Mouse (Mus musculus) forebrain, embryonic 11.5 days (tissue): ENCODE results near the gene Ngp. TPM values are rescaled to one million over a fixed set of nuclear protein-coding genes. Genes with fewer than 3 reads are reported as not detected.
"Not testable (repeated sequence)": the region's sequence is repeated elsewhere in the genome, so short reads cannot be mapped to it uniquely, and the experiment has no call there.

Experiments
- ATAC-seq: fragments of 200-750 bp; cut with Nextera tagmentation; replicated peaks from 2 replicates; pipeline ENCODE4 v1.8.0; 2017; ENCODE audit warnings: moderate TSS enrichment; ENCODE audit not compliant: low FRiP score
- DNase-seq: peaks from one replicate; pipeline ENCODE4 v3.0.0-alpha.2; 2017; ENCODE audit warnings: low spot score
- H3K27ac ChIP-seq: fragments of 300-500 bp; sonication (generic); 2 replicates; pipeline ENCODE4 v1.5.1; 2014; ENCODE audit warnings: low read depth, low read length
- H3K27me3 ChIP-seq: fragments of 300-500 bp; sonication (generic); 2 replicates; pipeline ENCODE4 v1.6.1; 2014; ENCODE audit warnings: mild to moderate bottlenecking, low read length, mixed read lengths; ENCODE audit not compliant: control insufficient read depth, insufficient read depth
- H3K36me3 ChIP-seq: fragments of 300-500 bp; sonication (generic); 2 replicates; pipeline ENCODE4 v1.6.1; 2014; ENCODE audit warnings: mild to moderate bottlenecking, low read length, moderate library complexity, mixed read lengths; ENCODE audit not compliant: control insufficient read depth, insufficient read depth
- H3K4me1 ChIP-seq: fragments of 300-500 bp; sonication (generic); replicated peaks from 2 replicates; pipeline ENCODE4 v1.6.1; 2014; ENCODE audit warnings: low read length, mixed read lengths; ENCODE audit not compliant: control insufficient read depth, insufficient read depth
- H3K4me2 ChIP-seq: fragments of 300-500 bp; sonication (generic); 2 replicates; pipeline ENCODE4 v1.6.1; 2014; ENCODE audit warnings: low read depth, mild to moderate bottlenecking, low read length, moderate library complexity, mixed read lengths; ENCODE audit not compliant: severe bottlenecking
- H3K4me3 ChIP-seq: fragments of 300-500 bp; sonication (generic); 2 replicates; pipeline ENCODE4 v1.5.1; 2014; ENCODE audit warnings: low read depth, low read length
- H3K9ac ChIP-seq: fragments of 300-500 bp; sonication (generic); 2 replicates; pipeline ENCODE4 v1.6.1; 2014; ENCODE audit warnings: low read length
- H3K9me3 ChIP-seq: fragments of 300-500 bp; sonication (generic); 2 replicates; pipeline ENCODE4 v1.6.1; 2016; ENCODE audit warnings: low read length, mixed read lengths; ENCODE audit not compliant: control insufficient read depth
- WGBS: fragments of 180-500 bp; shearing (Covaris S2); extraction: QIAGEN DNeasy Blood & Tissue Kit; methylation state at CpG from one replicate; pipeline ENCODE4 v1.1.7; 2014; 5-methylcytosine and 5-hydroxymethylcytosine counted together
- polyA plus RNA-seq: library from polyadenylated mRNA; unstranded; fragments of >200 nt; fragmentation: Nextera tagmentation; extraction: Ambion mirVana; gene quantifications from 2 replicates; pipeline ENCODE4 v1.2.1, GENCODE M21; 2014

Gene Ngp
- polyA plus RNA-seq, 1 experiment from 2014 or later = 0.36 TPM

- Histone ChIP-seq H3K9ac (no peak overlapping the region), H3K4me2 (no peak overlapping the region), H3K4me3 (no peak overlapping the region), H3K27ac (no peak overlapping the region), H3K36me3 (peaks cover 20% of the 10 kb centered on the region; the same call in 1 of the 2 replicates), H3K27me3 (no peaks in the 10 kb centered on the region), H3K9me3 (no peaks in the 10 kb centered on the region), H3K4me1 (no peaks in the 10 kb centered on the region)
- no peak for DNase-seq
- no peak for ATAC-seq
- 90% methylated on average over 7 of the region's 7 CpGs for WGBS
Measured at GRCm38 (mm10) chr9:110388011-110388410, 31.5 kb upstream of the Ngp start.

GRCm38 (mm10) chr9:110390843-110391242 is 28.7 kb upstream of the Ngp start:
- WGBS = 95% methylated on average over 3 of the region's 3 CpGs
- Histone ChIP-seq H3K27me3 (no peaks in the 10 kb centered on the region), H3K4me1 (no peaks in the 10 kb centered on the region)

GRCm38 (mm10) chr9:110393295-110393694 is 26.3 kb upstream of the Ngp start:
- H3K36me3 ChIP-seq = peaks cover 12% of the 10 kb centered on the region; the same call in 1 of the 2 replicates
- no peak for ATAC-seq

More at GRCm38 (mm10) chr9:110390843-110391242, 28.7 kb upstream of the Ngp start:
- H3K4me3 ChIP-seq = no peak overlapping the region
- no peaks in the 10 kb centered on the region for H3K9me3 ChIP-seq
- no peak overlapping the region for H3K27ac ChIP-seq
- H3K9ac ChIP-seq = no peak overlapping the region
- no peak overlapping the region for H3K4me2 ChIP-seq
- peaks cover 12% of the 10 kb centered on the region; the same call in 1 of the 2 replicates for H3K36me3 ChIP-seq
- ATAC-seq (no peak), DNase-seq (no peak)

GRCm38 (mm10) chr9:110400650-110401049 is 18.9 kb upstream of the Ngp start:
- Histone ChIP-seq H3K4me3 (no peak overlapping the region), H3K27me3 (no peaks in the 10 kb centered on the region), H3K4me1 (no peaks in the 10 kb centered on the region), H3K9ac (no peak overlapping the region), H3K27ac (no peak overlapping the region), H3K9me3 (no peaks in the 10 kb centered on the region), H3K36me3 (no peaks in the 10 kb centered on the region), H3K4me2 (no peak overlapping the region)
- no peak for ATAC-seq
- DNase-seq = no peak
- WGBS = 91% methylated on average over 5 of the region's 5 CpGs

More at GRCm38 (mm10) chr9:110393295-110393694, 26.3 kb upstream of the Ngp start:
- no peak for DNase-seq
- H3K27me3 ChIP-seq = no peaks in the 10 kb centered on the region
- H3K9ac ChIP-seq = no peak overlapping the region
- no peak overlapping the region for H3K4me2 ChIP-seq
- no peaks in the 10 kb centered on the region for H3K9me3 ChIP-seq
- H3K4me1 ChIP-seq = no peaks in the 10 kb centered on the region
- H3K4me3 ChIP-seq = no peak overlapping the region
- WGBS = 91% methylated on average over 4 of the region's 4 CpGs
- H3K27ac ChIP-seq = no peak overlapping the region

GRCm38 (mm10) chr9:110402731-110403130 is 16.8 kb upstream of the Ngp start:
- no peak overlapping the region for H3K9ac ChIP-seq
- H3K4me1 ChIP-seq = peaks cover 8% of the 10 kb centered on the region
- H3K4me3 ChIP-seq = no peak overlapping the region
- WGBS = 94% methylated on average over 2 of the region's 2 CpGs
- H3K27me3 ChIP-seq = no peaks in the 10 kb centered on the region
- ATAC-seq (no peak), DNase-seq (no peak)
- no peak overlapping the region for H3K27ac ChIP-seq
- H3K36me3 ChIP-seq = no peaks in the 10 kb centered on the region
- no peaks in the 10 kb centered on the region for H3K9me3 ChIP-seq
- H3K4me2 ChIP-seq = no peak overlapping the region

- not testable (repeated sequence) for H3K27ac ChIP-seq, H3K9ac ChIP-seq, H3K4me1 ChIP-seq, DNase-seq, H3K4me3 ChIP-seq, H3K27me3 ChIP-seq, H3K36me3 ChIP-seq, H3K9me3 ChIP-seq, ATAC-seq, H3K4me2 ChIP-seq
- 86% methylated on average over 4 of the region's 4 CpGs for WGBS
Measured at GRCm38 (mm10) chr9:110403240-110403639, 16.3 kb upstream of the Ngp start.

DNA sequence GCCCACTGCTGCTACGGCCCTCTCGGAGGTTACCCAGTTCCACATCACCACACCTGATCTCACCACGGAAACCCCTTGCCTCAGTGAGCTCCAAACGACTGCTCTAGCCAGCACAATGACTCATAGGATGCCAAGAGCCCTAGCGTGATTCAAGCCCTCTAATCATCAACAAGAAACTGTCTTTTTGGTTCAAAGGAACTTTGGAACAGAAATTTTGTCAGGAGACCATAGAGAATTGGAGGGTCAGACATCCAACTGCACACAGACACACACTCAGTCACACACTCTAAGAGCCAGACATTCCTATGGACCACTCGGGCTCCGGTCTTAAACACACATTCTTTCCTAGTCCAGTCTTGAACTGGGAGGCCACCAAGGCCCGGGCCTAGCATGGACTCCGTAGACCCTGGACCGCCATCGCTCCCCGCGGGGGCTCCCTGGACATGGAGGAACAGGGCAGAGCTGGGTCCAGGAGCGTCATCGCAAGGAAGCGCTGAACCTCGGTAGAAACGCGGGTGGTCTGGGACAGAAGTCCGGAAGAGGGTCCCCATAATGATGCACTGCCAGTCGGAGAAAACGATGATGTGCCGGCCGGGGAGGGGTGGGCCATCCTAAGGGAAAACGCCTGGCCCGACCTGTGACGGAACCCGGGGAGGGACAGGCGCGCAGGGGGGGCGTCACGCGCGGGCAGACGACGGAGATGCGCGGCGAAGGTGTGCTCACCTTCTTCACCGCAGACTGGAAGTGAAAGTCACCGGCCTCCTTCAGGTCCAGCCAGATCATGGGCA is 12.0 kb upstream of the Ngp start:
- peaks cover 10% of the 10 kb centered on the region for H3K4me1 ChIP-seq
- H3K4me3 ChIP-seq = peak overlapping the region; percentile 73
- H3K9ac ChIP-seq = peak overlapping the region; percentile 73
- H3K4me2 ChIP-seq = peak overlapping the region; percentile 87
- peak; percentile 70 for ATAC-seq
- no peaks in the 10 kb centered on the region for H3K27me3 ChIP-seq
- DNase-seq = no peak
- H3K9me3 ChIP-seq = no peaks in the 10 kb centered on the region
- H3K36me3 ChIP-seq = no peaks in the 10 kb centered on the region
- H3K27ac ChIP-seq = no peak overlapping the region
- WGBS = 2% methylated on average over 39 of the region's 41 CpGs

GRCm38 (mm10) chr9:110408099-110408773 is 11.3 kb upstream of the Ngp start, which contains the start of gene Ptpn23:
Gene Ptpn23 (minus strand): TSS chr9:110408213.
- H3K4me1 ChIP-seq = peaks cover 10% of the 10 kb centered on the region
- ATAC-seq (peak; percentile 95), DNase-seq (peak; percentile 99)
- H3K27me3 ChIP-seq = no peaks in the 10 kb centered on the region
- no peaks in the 10 kb centered on the region for H3K36me3 ChIP-seq
- H3K9me3 ChIP-seq = no peaks in the 10 kb centered on the region
- WGBS = under 1% methylated on average over 38 of the region's 39 CpGs
- peak within 1 kb of the TSS; percentile 73 for H3K4me3 ChIP-seq
- H3K4me2 ChIP-seq = peak within 1 kb of the TSS; percentile 87
- H3K9ac ChIP-seq = peak within 1 kb of the TSS; percentile 73
- peak within 1 kb of the TSS; percentile 68; the same call in 1 of the 2 replicates for H3K27ac ChIP-seq
